Mouse (Mus musculus): ENCODE results near the gene Ms4a6d. TPM values are rescaled to one million over a fixed set of nuclear protein-coding genes. Genes with fewer than 3 reads are reported as not detected.

Ms4a6d gene
- total and polyA plus RNA-seq, 2 experiments = 0.82 to 4.5 TPM

DNA sequence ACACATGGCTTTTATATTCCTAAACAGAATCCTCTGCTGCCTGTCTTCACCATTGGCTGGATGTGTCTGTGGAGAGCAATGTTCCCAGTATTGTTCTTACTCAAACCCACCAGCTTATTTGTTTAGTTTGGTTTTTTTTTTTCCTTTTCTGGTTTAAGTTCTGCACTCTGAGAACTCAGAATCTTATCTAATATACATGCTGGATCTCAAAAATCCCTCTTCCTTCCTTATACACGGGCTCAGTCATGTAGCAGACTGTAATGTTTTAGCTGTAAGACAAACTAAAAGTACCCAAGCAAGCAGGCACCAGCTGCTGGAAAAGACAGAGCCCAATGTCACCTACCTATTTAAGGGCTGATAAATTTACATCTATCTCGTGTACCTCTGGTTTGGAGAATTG lies 10.2 kb upstream of the Ms4a6d start:
- no peak for DNase-seq (ENCODE audit: extremely low read depth, low read depth, low spot score)
- WGBS = 40% methylated on average over 2 of the region's 2 CpGs
- Histone ChIP-seq H3K27ac (replicated peaks; ENCODE audit: insufficient read depth, low read depth, low read length) (no peak overlapping the region), H3K36me3 (ENCODE audit: control insufficient read depth, insufficient read depth, low read length) (no peaks in the 10 kb centered on the region), H3K27me3 (ENCODE audit: control insufficient read depth, insufficient read depth, low read length) (no peaks in the 10 kb centered on the region), H3K4me1 (ENCODE audit: control insufficient read depth, insufficient read depth, low read length) (no peaks in the 10 kb centered on the region), H3K79me2 (ENCODE audit: control insufficient read depth, insufficient read depth, low read length) (no peaks in the 10 kb centered on the region), H3K4me3 (ENCODE audit: insufficient read depth, low read depth, low read length) (no peak overlapping the region), H3K9ac (ENCODE audit: low read depth, low read length) (no peak overlapping the region)
- no peak for TF ChIP-seq CTCF (IDR thresholded peaks at IDR 0.05; ENCODE audit: low read depth, low read length)
- TF ChIP-seq POLR2A (IDR thresholded peaks at IDR 0.05; ENCODE audit: extremely low read depth, insufficient read depth, low read length) = no peak

DNA sequence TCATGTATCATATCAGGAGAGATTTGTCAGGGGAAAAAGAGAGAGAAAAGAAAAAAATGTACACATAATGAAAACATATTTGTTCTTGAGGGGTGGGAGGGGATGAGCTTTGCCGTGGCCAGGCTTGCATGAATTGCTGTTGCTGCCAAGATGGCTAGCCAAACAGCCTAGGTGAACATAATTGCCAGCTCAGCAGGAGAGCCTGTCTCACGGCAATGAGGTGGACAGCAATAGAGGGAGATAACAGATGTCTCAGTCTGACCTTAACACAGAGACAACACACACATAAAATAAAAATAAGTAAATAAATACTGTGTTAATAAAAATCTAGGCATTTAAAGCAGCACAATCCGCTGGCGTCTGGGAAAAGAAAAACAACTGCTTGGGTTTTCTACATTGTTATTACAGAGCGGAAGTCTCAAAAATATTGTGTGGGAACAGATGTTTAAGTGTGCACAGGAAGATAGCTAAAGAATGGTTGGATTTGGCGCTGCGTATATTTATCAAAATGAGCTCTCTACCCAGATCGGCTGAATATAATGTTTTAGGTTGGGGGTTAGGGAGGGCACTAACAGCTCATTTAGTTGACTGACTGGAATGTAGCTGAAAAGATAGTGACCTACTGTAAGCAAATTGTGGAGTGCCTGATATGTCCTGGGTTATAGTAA lies 9.3 kb upstream of the Ms4a6d start:
- Histone ChIP-seq H3K4me3 (ENCODE audit: insufficient read depth, low read depth, low read length) (no peak overlapping the region), H3K4me1 (ENCODE audit: control insufficient read depth, insufficient read depth, low read length) (no peaks in the 10 kb centered on the region), H3K27ac (replicated peaks; ENCODE audit: insufficient read depth, low read depth, low read length) (no peak overlapping the region), H3K27me3 (ENCODE audit: control insufficient read depth, insufficient read depth, low read length) (no peaks in the 10 kb centered on the region), H3K9ac (ENCODE audit: low read depth, low read length) (no peak overlapping the region), H3K79me2 (ENCODE audit: control insufficient read depth, insufficient read depth, low read length) (no peaks in the 10 kb centered on the region), H3K36me3 (ENCODE audit: control insufficient read depth, insufficient read depth, low read length) (no peaks in the 10 kb centered on the region)
- 73% methylated on average over 8 of the region's 8 CpGs for WGBS
- TF ChIP-seq POLR2A (IDR thresholded peaks at IDR 0.05; ENCODE audit: extremely low read depth, insufficient read depth, low read length) = no peak
- no peak for TF ChIP-seq CTCF (IDR thresholded peaks at IDR 0.05; ENCODE audit: low read depth, low read length)
- DNase-seq (ENCODE audit: extremely low read depth, low read depth, low spot score) = no peak

DNA sequence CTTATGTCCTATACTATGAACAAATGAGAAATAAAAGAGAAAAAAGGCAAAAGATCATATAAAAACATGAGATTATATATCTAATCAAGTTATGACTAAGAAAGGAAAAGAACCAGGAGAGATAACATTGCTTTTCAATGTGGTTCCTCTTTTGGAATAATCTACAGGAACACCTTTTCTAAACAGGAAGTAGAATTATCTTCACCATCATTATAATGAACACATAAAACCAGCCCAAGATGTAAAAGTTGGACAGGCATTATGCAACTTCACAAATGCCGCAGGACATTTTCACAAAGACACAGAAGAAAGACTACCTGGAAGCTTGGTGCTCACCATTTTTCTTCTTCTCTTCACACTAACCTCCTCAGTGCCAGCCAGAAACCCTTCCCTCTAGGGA lies 8.4 kb upstream of the Ms4a6d start:
- Histone ChIP-seq H3K4me1 (ENCODE audit: control insufficient read depth, insufficient read depth, low read length) (no peaks in the 10 kb centered on the region), H3K79me2 (ENCODE audit: control insufficient read depth, insufficient read depth, low read length) (no peaks in the 10 kb centered on the region), H3K27ac (replicated peaks; ENCODE audit: insufficient read depth, low read depth, low read length) (no peak overlapping the region), H3K4me3 (ENCODE audit: insufficient read depth, low read depth, low read length) (no peak overlapping the region), H3K27me3 (ENCODE audit: control insufficient read depth, insufficient read depth, low read length) (no peaks in the 10 kb centered on the region), H3K36me3 (ENCODE audit: control insufficient read depth, insufficient read depth, low read length) (no peaks in the 10 kb centered on the region), H3K9ac (ENCODE audit: low read depth, low read length) (no peak overlapping the region)
- DNase-seq (ENCODE audit: extremely low read depth, low read depth, low spot score) = no peak
- 96% methylated on average over 1 of the region's 1 CpGs for WGBS
- TF ChIP-seq POLR2A (IDR thresholded peaks at IDR 0.05; ENCODE audit: extremely low read depth, insufficient read depth, low read length) = no peak

DNA sequence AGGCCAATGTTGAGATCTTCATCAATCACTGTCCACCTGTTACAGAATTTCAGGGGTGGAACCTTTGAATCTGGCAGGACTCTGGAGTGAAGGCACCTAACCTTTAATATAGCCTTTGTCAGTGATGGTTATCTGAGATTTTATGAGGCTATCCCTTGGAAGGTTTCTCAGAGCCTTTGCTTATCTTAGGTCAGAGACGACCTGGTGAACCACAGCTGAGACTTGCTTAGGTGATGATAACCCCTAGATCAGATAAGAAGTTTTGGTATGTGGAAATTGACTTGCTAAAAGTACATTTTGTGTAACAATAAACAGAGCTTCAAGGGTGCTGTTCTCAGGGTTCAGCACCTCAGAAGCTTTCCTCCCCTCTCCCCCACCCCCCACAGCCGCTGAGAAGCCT lies 7.6 kb upstream of the Ms4a6d start:
- no peak overlapping the region for H3K4me3 ChIP-seq (ENCODE audit: insufficient read depth, low read depth, low read length)
- H3K79me2 ChIP-seq (ENCODE audit: control insufficient read depth, insufficient read depth, low read length) = no peaks in the 10 kb centered on the region
- no peaks in the 10 kb centered on the region for H3K36me3 ChIP-seq (ENCODE audit: control insufficient read depth, insufficient read depth, low read length)
- H3K4me1 ChIP-seq (ENCODE audit: control insufficient read depth, insufficient read depth, low read length) = no peaks in the 10 kb centered on the region
- no peak overlapping the region for H3K27ac ChIP-seq (replicated peaks; ENCODE audit: insufficient read depth, low read depth, low read length)
- 31% methylated on average over 2 of the region's 2 CpGs for WGBS
- no peaks in the 10 kb centered on the region for H3K27me3 ChIP-seq (ENCODE audit: control insufficient read depth, insufficient read depth, low read length)
- TF ChIP-seq POLR2A (IDR thresholded peaks at IDR 0.05; ENCODE audit: extremely low read depth, insufficient read depth, low read length) (no peak), CTCF (IDR thresholded peaks at IDR 0.05; ENCODE audit: low read depth, low read length) (no peak)
- DNase-seq (ENCODE audit: extremely low read depth, low read depth, low spot score) = no peak
- H3K9ac ChIP-seq (ENCODE audit: low read depth, low read length) = no peak overlapping the region

DNA sequence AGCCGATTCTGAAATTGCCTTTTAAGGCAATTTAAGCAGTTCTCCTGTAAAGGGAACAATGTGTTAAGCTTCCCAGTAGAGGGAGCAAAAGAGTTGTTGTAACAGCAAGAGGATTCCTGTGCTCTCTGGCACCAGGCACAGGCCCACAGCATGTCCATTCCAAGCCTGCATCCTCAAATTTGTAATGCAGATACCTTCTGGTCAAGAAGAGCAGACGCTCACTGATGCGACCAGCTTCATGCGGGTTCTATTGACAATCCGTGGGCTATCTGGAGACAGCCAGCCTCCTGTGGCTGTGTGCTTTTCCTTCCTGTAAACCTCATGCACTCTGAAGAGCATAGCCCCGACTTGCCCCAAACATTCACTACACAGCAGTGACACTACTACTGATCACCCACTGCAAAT lies 6.9 kb upstream of the Ms4a6d start:
- 30% methylated on average over 6 of the region's 6 CpGs for WGBS
- Histone ChIP-seq H3K9ac (ENCODE audit: low read depth, low read length) (no peak overlapping the region), H3K27ac (replicated peaks; ENCODE audit: insufficient read depth, low read depth, low read length) (no peak overlapping the region), H3K27me3 (ENCODE audit: control insufficient read depth, insufficient read depth, low read length) (no peaks in the 10 kb centered on the region), H3K79me2 (ENCODE audit: control insufficient read depth, insufficient read depth, low read length) (no peaks in the 10 kb centered on the region), H3K36me3 (ENCODE audit: control insufficient read depth, insufficient read depth, low read length) (no peaks in the 10 kb centered on the region), H3K4me3 (ENCODE audit: insufficient read depth, low read depth, low read length) (no peak overlapping the region), H3K4me1 (ENCODE audit: control insufficient read depth, insufficient read depth, low read length) (no peaks in the 10 kb centered on the region)
- TF ChIP-seq POLR2A (IDR thresholded peaks at IDR 0.05; ENCODE audit: extremely low read depth, insufficient read depth, low read length) (no peak), CTCF (IDR thresholded peaks at IDR 0.05; ENCODE audit: low read depth, low read length) (peak; percentile 32)
- peak; percentile 45 for DNase-seq (ENCODE audit: extremely low read depth, low read depth, low spot score)

DNA sequence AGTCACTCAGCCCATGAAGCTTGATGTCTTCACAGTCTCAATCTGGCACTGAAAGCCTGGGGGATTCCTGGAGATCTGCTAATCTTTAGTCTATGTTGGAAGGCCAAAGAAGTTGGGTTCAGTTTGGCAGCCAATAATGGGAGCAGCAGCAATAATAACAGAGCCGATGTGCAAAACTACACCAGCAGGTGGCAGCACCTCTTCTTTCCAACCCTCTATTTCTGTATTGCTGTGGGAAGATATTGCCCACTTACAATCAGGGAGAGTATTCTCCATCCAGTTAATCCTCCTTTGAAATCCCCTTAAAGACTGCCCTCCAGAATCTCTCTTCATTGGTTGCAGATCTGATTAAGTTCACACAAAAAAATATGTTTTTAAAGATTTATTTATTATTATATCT lies 3.5 kb upstream of the Ms4a6d start:
- Histone ChIP-seq H3K27me3 (ENCODE audit: control insufficient read depth, insufficient read depth, low read length) (no peaks in the 10 kb centered on the region), H3K4me1 (ENCODE audit: control insufficient read depth, insufficient read depth, low read length) (no peaks in the 10 kb centered on the region), H3K4me3 (ENCODE audit: insufficient read depth, low read depth, low read length) (no peak overlapping the region), H3K9ac (ENCODE audit: low read depth, low read length) (no peak overlapping the region), H3K27ac (replicated peaks; ENCODE audit: insufficient read depth, low read depth, low read length) (no peak overlapping the region), H3K79me2 (ENCODE audit: control insufficient read depth, insufficient read depth, low read length) (no peaks in the 10 kb centered on the region), H3K36me3 (ENCODE audit: control insufficient read depth, insufficient read depth, low read length) (no peaks in the 10 kb centered on the region)
- peak; percentile 22 for DNase-seq (ENCODE audit: extremely low read depth, low read depth, low spot score)
- WGBS = 0% methylated on average over 1 of the region's 1 CpGs
- TF ChIP-seq POLR2A (IDR thresholded peaks at IDR 0.05; ENCODE audit: extremely low read depth, insufficient read depth, low read length) (no peak), CTCF (IDR thresholded peaks at IDR 0.05; ENCODE audit: low read depth, low read length) (peak; percentile 48)
